Mouse (Mus musculus): ENCODE measurements at regions not wholly inside any gene's neighbourhood (a gene's known extent, or its start where the extent isn't known, plus 50 kb on each side); places are given as distances from the start of the nearest gene placed in this dataset.

DNA sequence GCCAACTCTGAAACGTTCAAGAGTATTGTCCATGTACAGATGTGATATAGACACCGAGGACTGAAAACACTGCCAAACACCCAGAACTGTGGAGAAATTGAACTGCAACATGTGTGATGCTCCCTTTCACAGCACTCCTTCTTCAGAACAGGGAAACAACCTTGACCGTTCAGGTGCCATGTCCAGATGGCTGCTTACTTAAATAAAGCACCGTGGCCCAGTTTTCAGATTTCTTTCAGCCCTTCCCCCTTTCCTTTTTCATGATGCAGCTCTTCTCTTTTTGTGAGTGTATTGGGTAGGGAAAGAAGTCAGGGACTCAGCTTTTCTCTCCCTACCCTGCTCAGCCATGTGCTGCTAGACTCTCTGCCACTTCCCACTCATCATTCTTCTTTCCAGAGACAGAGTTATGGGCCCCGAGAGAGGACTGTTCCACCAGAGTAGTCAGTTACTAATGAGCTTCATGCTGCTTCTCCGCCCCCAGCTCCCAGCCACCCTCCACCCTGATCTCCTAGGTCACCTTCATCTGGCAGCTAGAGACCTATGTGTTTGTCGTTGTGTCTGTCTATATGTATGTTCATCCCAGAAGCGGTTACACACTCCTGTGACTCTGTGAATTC is 74.3 kb upstream of the Astn2 start:
- DNase-seq (ENCODE audit: low spot score in 2 of 2) = no peak
